Mouse (Mus musculus) heart, embryonic 16.5 days (tissue): ENCODE measurements around the gene Nhlrc2. TPM values are rescaled to one million over a fixed set of nuclear protein-coding genes. Genes with fewer than 3 reads are reported as not detected.
A peak's percentile ranks its signal among the peaks of the same experiment; 100 is the strongest.

Experiments
- ATAC-seq: fragments of 200-750 bp; cut with Nextera tagmentation; replicated peaks from 2 replicates; pipeline ENCODE4 v1.8.0; 2017; ENCODE audit warnings: moderate number of reproducible peaks; ENCODE audit not compliant: insufficient read depth, low FRiP score; ENCODE audit errors: extremely low read depth
- H3K27ac ChIP-seq: fragments of 300-500 bp; sonication (generic); 2 replicates; pipeline ENCODE4 v1.5.1; 2014; ENCODE audit warnings: mild to moderate bottlenecking, low read length, control low read depth, moderate library complexity
- H3K27me3 ChIP-seq: fragments of 300-500 bp; sonication (generic); 2 replicates; pipeline ENCODE4 v1.6.1; 2014; ENCODE audit warnings: low read length, mixed read lengths; ENCODE audit not compliant: control insufficient read depth, insufficient read depth
- H3K36me3 ChIP-seq: fragments of 300-500 bp; sonication (generic); 2 replicates; pipeline ENCODE4 v1.6.1; 2014; ENCODE audit not compliant: control insufficient read depth, insufficient read depth
- H3K4me1 ChIP-seq: fragments of 300-500 bp; sonication (generic); 2 replicates; pipeline ENCODE4 v1.6.1; 2014; ENCODE audit warnings: low read length, mixed read lengths; ENCODE audit not compliant: control insufficient read depth, insufficient read depth
- H3K4me2 ChIP-seq: fragments of 300-500 bp; sonication (generic); 2 replicates; pipeline ENCODE4 v1.6.1; 2014; ENCODE audit warnings: low read depth, mild to moderate bottlenecking, control low read depth, low read length
- H3K4me3 ChIP-seq: fragments of 300-500 bp; sonication (generic); 2 replicates; pipeline ENCODE4 v1.5.1; 2014; ENCODE audit warnings: mild to moderate bottlenecking, control low read depth, low read length
- H3K9ac ChIP-seq: fragments of 300-500 bp; sonication (generic); 2 replicates; pipeline ENCODE4 v1.6.1; 2014; ENCODE audit warnings: low read length, control low read depth
- H3K9me3 ChIP-seq: fragments of 300-500 bp; sonication (generic); replicated peaks from 2 replicates; pipeline ENCODE4 v1.6.1; 2016; ENCODE audit warnings: low read length; ENCODE audit not compliant: control insufficient read depth
- WGBS: fragments of 180-500 bp; shearing (Covaris S2); extraction: QIAGEN DNeasy Blood & Tissue Kit; methylation state at CpG from one replicate; pipeline ENCODE4 v1.1.7; 2014; 5-methylcytosine and 5-hydroxymethylcytosine counted together
- polyA plus RNA-seq: library from polyadenylated mRNA; unstranded; fragments of >200 nt; fragmentation: Nextera tagmentation; extraction: Ambion mirVana; gene quantifications from 2 replicates; pipeline ENCODE4 v1.2.1, GENCODE M21; 2015

The Nhlrc2 gene
- polyA plus RNA-seq, 1 experiment from 2014 or later = 15.1 TPM

DNA sequence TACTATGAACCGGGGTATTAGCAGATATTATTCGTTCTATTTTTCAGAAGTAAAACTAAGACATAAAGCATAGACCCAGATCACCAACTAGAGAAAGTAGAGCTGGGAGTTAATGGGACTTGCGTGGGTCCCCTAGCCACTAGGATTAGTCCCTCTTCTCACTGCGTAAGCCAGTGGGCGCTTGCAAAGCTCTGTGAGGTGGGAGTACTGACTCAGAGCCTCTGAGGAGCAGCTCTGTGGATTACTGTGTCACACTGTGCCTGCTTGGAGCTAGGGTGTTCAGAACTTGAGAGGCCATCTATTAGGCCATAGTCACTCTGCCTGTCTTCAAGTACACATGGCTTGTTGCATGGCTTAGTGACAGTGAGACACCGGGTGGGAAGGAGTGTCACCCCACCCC, 25.1 kb downstream of the Nhlrc2 start:
- Histone ChIP-seq H3K27me3 (no peaks in the 10 kb centered on the region), H3K9ac (no peak overlapping the region), H3K4me2 (no peak overlapping the region), H3K4me1 (peaks cover 8% of the 10 kb centered on the region), H3K9me3 (no peaks in the 10 kb centered on the region), H3K27ac (no peak overlapping the region), H3K4me3 (no peak overlapping the region), H3K36me3 (peaks cover 10% of the 10 kb centered on the region)
- no peak for ATAC-seq
- 94% methylated on average over 6 of the region's 6 CpGs for WGBS

DNA sequence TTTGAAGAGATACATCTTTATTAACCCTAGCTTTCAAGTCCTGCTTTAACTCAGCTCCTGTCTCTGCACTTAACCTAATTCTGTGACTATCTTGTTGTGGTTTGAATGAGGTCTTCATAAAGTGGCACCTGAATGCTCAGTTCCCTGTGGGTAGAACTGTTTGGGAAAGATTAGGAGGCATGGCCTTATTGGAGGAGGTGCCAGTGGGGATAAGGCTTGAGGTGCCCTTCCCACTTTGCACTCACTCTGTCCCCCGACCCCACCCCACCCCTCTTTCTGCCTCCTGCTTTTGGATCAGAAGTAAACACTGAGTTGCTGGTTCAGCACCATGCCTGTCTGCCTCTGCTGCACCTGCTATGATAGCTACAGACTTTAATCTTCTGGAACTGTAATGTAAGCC, 29.7 kb downstream of the Nhlrc2 start:
- no peak overlapping the region for H3K4me3 ChIP-seq
- H3K27ac ChIP-seq = no peak overlapping the region
- no peak for ATAC-seq
- H3K9me3 ChIP-seq = no peaks in the 10 kb centered on the region
- H3K4me1 ChIP-seq = no peaks in the 10 kb centered on the region
- no peaks in the 10 kb centered on the region for H3K27me3 ChIP-seq
- WGBS = 81% methylated on average over 1 of the region's 1 CpGs
- no peak overlapping the region for H3K4me2 ChIP-seq
- no peak overlapping the region for H3K9ac ChIP-seq
- H3K36me3 ChIP-seq = peaks cover 12% of the 10 kb centered on the region

DNA sequence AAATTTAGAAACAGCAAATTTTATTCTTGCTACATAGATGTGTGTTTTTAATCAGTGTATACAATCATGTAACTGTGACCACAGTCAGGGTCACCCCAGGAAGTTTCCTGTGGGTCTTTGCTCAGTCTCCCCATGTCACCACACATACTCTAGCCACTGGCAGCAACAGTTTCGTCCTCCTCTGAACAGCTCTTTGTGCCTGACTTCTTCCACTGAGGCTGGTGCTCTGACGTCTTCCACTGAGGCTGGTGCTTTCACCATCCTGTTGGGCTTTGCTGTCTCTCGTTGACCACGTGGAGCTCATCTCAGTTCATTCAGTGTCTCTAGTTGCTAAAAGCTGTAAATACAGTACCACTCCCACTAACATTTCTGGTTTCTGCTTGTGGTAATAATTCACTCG, 33.9 kb downstream of the Nhlrc2 start:
- Histone ChIP-seq H3K4me3 (no peak overlapping the region), H3K27ac (no peak overlapping the region), H3K4me1 (no peaks in the 10 kb centered on the region), H3K4me2 (no peak overlapping the region), H3K9ac (no peak overlapping the region), H3K36me3 (peaks cover 7% of the 10 kb centered on the region), H3K9me3 (no peaks in the 10 kb centered on the region), H3K27me3 (no peaks in the 10 kb centered on the region)
- no peak for ATAC-seq
- 91% methylated on average over 5 of the region's 5 CpGs for WGBS

DNA sequence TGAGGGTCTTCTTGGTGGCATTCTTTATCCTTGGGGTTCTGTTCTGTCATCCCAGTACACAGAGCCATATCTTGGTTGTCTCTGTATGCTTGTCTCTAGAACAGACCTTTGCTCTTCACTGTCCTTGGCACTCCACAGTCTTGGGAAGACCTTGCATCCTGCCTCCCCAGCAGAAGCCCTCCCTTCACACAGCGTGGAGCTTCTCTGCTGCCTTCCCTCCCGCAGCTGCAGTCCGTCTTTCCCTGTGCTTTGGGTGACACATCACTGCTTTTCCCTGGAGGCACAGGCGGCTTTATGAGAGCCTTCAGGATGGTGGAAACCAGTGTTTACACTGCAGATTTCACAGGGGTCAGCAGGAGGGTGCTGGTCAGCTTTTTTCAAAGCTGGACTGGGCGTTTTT, 35.7 kb downstream of the Nhlrc2 start:
- no peak overlapping the region for H3K27ac ChIP-seq
- no peaks in the 10 kb centered on the region for H3K27me3 ChIP-seq
- peaks cover 7% of the 10 kb centered on the region for H3K4me1 ChIP-seq
- H3K4me3 ChIP-seq = no peak overlapping the region
- no peak for ATAC-seq
- no peak overlapping the region for H3K9ac ChIP-seq
- H3K9me3 ChIP-seq = no peaks in the 10 kb centered on the region
- H3K36me3 ChIP-seq = peaks cover 5% of the 10 kb centered on the region; the same call in 1 of the 2 replicates
- H3K4me2 ChIP-seq = no peak overlapping the region
- 70% methylated on average over 5 of the region's 5 CpGs for WGBS

DNA sequence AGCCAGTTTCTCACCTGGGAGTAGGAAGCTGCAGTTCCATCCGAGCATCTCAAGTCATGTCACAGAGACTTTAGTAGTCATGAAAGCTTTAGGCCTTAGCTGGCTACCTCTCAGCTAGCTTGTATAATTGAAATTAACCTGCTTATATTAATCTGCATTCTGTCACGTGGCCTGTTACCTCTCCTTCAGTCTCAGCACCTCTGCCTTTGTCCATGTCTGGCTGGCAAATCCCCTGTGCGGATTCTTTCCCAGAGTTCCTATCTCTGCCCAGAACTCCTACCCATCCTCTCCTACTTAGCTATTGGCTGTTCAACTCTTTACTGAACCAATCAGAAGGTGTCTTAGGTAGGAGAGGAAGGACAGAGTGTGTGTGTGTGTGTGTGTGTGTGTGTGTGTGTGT, 36.2 kb downstream of the Nhlrc2 start:
- Histone ChIP-seq H3K27ac (no peak overlapping the region), H3K4me1 (peaks cover 12% of the 10 kb centered on the region), H3K4me3 (no peak overlapping the region), H3K9ac (no peak overlapping the region), H3K4me2 (no peak overlapping the region), H3K27me3 (no peaks in the 10 kb centered on the region), H3K9me3 (no peaks in the 10 kb centered on the region), H3K36me3 (peaks cover 5% of the 10 kb centered on the region; the same call in 1 of the 2 replicates)
- WGBS = 79% methylated on average over 3 of the region's 3 CpGs
- no peak for ATAC-seq

DNA sequence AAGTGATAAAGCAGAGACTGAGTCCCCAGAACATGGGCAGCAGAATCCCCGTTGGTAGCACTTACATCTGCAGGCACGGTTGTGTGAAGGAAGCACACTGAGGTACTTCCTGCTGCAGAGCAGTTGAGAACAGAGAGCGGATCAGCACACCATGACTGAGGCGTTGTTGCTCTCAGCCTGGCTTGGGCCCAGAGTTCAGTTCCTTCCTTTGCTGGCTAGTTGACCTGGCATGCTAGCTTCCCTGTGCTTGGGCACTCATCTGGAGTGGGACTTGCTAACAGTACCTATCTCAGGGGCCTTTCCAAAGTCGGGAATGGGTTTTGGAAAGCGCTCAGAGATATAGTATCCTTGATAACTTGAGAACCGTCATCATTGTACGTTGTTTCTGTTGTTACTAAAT, 38.3 kb downstream of the Nhlrc2 start:
- Histone ChIP-seq H3K9ac (no peak overlapping the region), H3K4me2 (no peak overlapping the region), H3K4me1 (peaks cover 13% of the 10 kb centered on the region), H3K9me3 (no peaks in the 10 kb centered on the region), H3K27ac (no peak overlapping the region), H3K27me3 (no peaks in the 10 kb centered on the region), H3K36me3 (peaks cover 14% of the 10 kb centered on the region), H3K4me3 (no peak overlapping the region)
- 72% methylated on average over 8 of the region's 8 CpGs for WGBS
- no peak for ATAC-seq

DNA sequence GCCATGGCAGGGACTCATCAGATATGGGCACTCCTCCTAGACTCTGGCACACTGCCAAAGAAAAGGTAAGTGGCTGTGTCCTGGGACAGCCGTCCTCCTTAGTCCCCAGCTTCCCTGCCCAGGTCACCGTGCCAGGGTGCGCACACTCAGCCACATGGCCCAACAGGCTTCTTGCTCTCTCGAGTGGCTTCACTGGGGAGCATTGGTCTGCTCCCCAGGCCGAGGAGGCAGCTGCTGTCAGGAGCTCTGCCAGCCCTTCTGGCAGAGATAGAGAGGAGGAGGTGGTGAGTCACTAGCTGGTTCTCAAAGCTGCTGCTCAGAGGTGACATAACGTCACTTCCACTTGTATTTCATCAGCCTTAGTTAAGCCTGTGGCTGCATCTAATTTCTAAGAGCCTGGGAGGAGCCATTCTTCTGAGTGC, 40.2 kb downstream of the Nhlrc2 start:
- Histone ChIP-seq H3K4me3 (no peak overlapping the region), H3K27me3 (no peaks in the 10 kb centered on the region), H3K4me2 (no peak overlapping the region), H3K36me3 (peaks cover 24% of the 10 kb centered on the region), H3K9me3 (no peaks in the 10 kb centered on the region), H3K9ac (no peak overlapping the region), H3K27ac (peak overlapping the region; percentile 34), H3K4me1 (peaks cover 15% of the 10 kb centered on the region)
- peak; percentile 77 for ATAC-seq
- 28% methylated on average over 6 of the region's 6 CpGs for WGBS

DNA sequence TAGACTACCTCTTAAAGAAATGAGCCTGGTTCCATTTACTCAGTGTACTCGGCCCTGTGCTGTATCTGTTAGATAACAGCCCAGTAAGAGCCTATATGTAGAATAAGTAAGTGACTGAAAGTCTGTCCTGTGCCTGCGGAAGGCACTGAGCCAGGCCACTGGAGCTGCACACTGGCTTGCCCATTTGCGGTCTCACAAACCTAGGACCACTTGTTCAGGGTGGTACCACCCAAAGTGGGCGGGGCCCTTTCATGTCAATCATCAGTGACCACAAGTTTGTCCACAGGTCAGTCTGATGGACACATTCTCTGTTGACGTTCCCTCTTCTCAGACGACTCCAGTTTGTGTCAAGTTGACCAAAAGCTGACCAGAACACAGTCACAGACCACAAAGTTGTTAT, 40.9 kb downstream of the Nhlrc2 start:
- H3K4me3 ChIP-seq = no peak overlapping the region
- H3K9ac ChIP-seq = no peak overlapping the region
- H3K36me3 ChIP-seq = peaks cover 29% of the 10 kb centered on the region
- H3K4me2 ChIP-seq = no peak overlapping the region
- H3K27me3 ChIP-seq = no peaks in the 10 kb centered on the region
- 72% methylated on average over 6 of the region's 6 CpGs for WGBS
- H3K9me3 ChIP-seq = no peaks in the 10 kb centered on the region
- peak overlapping the region; percentile 33 for H3K27ac ChIP-seq
- ATAC-seq = 0 out of 2 replicates have a peak, but pooled peaks have one; percentile 19
- peaks cover 15% of the 10 kb centered on the region for H3K4me1 ChIP-seq

DNA sequence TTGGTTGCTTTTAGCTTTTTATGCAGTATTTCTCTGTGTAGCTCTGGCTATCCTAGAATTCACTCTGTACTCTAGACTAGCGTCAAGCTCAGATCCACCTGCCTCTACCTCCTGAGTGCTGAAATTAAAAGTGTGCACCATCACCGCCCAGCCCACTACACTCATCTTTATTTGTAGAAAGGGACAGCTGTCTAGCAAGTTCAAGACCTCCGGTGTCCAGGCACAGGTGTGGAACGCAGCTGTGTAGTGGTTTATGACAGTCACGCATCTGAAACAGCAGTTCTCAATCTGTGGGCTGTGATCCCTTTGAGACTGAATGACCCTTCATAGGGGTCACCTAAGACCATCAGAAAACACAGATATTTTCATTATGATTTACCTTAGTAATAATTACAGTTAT, 41.4 kb downstream of the Nhlrc2 start:
- Histone ChIP-seq H3K4me2 (no peak overlapping the region), H3K27me3 (no peaks in the 10 kb centered on the region), H3K9ac (no peak overlapping the region), H3K4me1 (peaks cover 15% of the 10 kb centered on the region), H3K36me3 (peaks cover 29% of the 10 kb centered on the region), H3K9me3 (no peaks in the 10 kb centered on the region), H3K4me3 (no peak overlapping the region), H3K27ac (no peak overlapping the region)
- ATAC-seq = no peak
- 98% methylated on average over 5 of the region's 5 CpGs for WGBS

DNA sequence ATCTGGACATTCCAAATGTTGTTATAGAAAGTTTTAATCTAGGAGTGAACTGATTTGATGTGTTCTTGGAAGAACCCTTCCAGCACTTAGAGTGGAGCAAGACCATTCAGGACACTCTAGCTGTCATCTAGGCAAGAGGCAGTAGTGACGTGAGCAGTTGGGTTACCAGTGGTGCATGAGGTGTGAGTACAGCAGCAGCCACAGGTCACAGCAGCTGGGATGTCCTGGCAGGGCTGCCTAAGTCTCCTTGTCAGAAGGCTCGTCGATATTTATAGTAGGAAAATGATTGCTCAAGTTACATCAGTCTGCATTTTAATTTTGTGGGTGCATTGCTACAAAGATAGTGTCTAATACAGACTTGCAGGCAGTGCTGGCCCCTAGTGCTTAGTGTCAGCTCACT, 42.2 kb downstream of the Nhlrc2 start:
- H3K9me3 ChIP-seq = no peaks in the 10 kb centered on the region
- H3K4me3 ChIP-seq = no peak overlapping the region
- H3K9ac ChIP-seq = no peak overlapping the region
- peaks cover 34% of the 10 kb centered on the region for H3K36me3 ChIP-seq
- no peak overlapping the region for H3K27ac ChIP-seq
- no peaks in the 10 kb centered on the region for H3K27me3 ChIP-seq
- no peak overlapping the region for H3K4me2 ChIP-seq
- H3K4me1 ChIP-seq = peaks cover 15% of the 10 kb centered on the region
- ATAC-seq = no peak
- 78% methylated on average over 3 of the region's 3 CpGs for WGBS
